Mouse (Mus musculus) lung, postnatal 25 days (tissue): ENCODE data around the gene Tcf23.

Source experiments
- DNase-seq: peaks from one replicate; pipeline ENCODE4 v3.0.0; 2022; ENCODE audit warnings: low spot score

The Tcf23 gene

DNA sequence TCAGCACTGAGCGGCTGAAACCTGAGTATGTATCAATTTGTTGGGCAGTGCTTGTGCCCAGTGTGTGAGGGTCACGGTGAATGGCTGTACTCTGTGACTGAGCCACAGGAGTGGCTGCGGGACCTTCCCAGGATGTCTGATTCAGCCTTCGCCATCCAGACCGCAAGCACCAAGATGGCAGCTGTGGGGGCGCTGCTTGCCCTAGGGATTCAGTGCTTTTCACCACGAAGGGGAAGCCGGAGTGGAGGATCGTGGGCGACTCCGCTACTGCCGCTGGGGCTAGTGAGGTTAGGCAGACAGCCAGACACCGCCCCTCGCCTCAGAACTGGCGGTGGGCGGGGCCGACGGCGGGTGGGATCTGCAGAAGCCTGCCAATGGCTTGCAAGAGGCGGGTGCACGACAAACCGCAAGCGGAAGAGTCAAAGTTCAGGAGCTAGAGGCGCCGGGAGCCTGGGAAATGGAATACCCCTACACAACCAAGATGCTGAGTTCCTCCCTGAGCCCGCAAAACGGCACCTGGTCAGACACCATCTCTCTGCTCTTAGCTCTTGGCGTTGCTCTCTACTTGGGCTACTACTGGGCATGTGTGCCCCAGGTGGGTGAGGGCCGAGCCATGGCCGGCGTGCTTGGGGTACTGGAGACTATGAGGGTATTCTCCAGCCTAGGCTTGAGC is 18.7 kb upstream of the Tcf23 start:
- peak; percentile 93 for DNase-seq

DNA sequence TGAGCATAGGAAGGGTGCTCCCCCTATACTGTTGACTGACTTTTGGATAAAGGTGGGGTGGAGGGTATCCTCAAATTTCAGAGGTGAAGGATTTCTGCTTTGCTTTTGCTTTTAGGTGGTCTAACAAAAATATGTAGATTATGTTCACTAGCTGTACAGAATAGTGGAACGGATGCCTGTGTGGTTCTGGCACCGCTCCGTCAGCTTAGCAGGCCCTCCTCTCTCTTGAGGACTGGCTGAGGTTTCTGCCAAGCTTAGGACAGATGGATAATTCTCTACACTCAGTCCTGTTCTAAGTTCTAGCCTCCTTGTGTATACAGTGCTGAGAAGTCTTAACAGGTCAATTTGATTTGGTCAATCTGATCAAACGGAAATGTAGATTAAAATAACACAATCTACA is 18.0 kb upstream of the Tcf23 start:
- no peak for DNase-seq

- no peak for DNase-seq
These were observed 17.5 kb upstream of the Tcf23 start for GRCm38 (mm10) chr5:30950922-30951321.

DNA sequence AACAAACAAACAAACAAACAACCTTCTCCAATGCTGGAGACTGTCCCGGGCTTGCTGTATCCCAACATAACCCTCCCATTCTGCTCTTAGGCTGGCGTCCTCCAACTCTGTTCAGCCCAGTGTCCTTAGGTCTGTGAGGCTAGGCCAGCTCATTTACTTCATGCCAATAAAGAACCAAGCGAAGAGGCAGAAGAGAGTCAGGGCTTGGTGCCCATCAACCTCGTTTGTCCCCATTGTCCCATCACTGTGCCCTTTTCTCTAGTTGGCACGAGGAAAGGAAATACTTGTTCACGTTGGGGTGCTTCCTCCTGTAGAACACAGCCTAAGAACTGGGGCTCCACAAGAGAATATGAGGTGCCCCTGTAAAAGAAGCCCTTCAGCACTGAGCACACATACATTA is 16.8 kb upstream of the Tcf23 start:
- DNase-seq = no peak

- DNase-seq = no peak
These were observed 15.9 kb upstream of the Tcf23 start for GRCm38 (mm10) chr5:30952551-30952950.

DNA sequence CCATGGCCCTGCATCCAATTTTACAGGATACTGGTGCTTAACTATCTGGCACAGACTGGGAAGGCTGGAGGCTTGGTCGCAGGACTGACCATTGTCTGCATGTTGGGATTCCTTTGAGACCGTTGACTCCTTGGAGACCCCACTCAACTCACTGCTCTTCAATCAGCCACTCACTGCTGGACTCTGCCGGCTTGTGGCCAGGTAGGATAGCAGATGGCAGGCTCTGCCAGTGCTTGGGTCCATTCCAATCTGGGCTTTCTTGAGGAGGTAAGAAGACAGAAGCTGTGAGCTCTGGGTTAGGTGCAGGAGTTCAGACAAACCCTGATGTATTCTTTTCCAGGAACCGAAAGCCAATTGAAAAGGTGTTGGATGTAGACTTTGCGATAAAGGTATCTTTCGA is 14.4 kb upstream of the Tcf23 start:
- no peak for DNase-seq

DNA sequence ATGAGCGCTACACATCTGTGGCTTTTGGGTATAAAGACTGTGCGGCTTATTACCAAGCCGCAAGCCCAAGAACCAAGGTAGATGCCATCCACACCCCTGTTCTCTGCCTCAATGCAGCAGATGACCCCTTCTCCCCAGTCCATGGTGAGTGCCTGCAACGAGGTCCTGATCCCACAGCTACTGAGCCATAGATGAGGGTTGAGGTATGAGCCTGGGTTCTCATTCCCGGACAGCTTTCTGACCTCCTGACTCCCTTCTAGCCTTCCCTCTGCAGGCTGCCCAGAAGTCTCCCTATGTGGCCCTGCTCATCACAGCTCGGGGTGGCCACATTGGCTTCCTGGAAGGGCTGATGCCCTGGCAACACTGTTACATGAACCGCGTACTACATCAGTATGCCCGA is 13.9 kb upstream of the Tcf23 start:
- DNase-seq = no peak

- no peak for DNase-seq
These were observed 12.7 kb upstream of the Tcf23 start for GRCm38 (mm10) chr5:30955751-30956150.

DNA sequence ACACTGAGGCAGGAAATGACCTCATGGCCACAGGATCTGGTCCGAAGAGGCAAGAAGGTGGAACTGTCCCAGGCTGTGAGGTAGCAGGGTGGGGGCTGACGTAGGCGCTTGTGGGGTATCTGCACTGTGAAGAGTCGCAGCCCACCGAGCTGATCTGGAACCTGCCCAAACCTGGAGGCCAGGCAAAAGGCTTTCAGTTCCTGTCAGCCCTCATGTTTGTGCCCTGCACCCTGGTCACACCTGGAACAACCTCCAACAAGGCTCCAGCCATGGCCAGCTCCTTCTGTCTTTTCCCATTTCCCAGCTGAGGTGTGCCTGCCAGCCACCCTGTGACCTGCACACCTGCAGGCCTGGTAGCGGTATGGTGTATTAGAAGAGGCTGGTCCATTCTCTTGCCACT is 10.6 kb upstream of the Tcf23 start:
- DNase-seq = no peak

- DNase-seq = no peak
These were observed 9.1 kb upstream of the Tcf23 start for GRCm38 (mm10) chr5:30959198-30959854.

DNA sequence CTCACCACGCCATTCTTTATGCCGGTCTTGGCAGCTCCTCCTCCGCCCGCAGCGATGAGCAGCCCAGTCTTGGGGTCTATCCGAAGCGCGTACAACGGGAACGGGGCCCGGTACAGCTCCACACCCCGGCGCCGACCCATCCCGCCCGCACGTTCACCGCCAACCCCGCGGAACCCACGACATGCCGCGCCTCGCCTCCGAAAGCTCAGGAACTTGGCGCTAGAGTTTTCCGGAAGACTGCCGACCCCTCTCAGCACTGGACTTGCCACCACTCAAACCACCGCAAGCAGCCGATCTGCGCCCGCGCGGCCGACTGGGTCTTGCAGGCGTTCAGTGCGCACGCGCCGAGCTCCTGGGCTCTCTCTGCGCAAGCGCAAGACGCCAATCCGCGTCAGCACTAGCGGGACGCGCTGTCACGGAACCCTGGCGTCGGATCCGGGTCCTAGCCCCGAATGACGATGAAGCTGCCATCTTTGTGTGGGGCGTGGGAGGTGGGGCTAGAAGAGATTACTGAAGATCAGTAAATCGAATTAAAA is 8.4 kb upstream of the Tcf23 start, which contains the start of gene Preb:
Gene Preb (minus strand): TSS at position 396 of the 536 bp plus-strand sequence.
- DNase-seq = peak; percentile 98

GRCm38 (mm10) chr5:30960814-30961213 is 7.6 kb upstream of the Tcf23 start:
- DNase-seq = no peak

DNA sequence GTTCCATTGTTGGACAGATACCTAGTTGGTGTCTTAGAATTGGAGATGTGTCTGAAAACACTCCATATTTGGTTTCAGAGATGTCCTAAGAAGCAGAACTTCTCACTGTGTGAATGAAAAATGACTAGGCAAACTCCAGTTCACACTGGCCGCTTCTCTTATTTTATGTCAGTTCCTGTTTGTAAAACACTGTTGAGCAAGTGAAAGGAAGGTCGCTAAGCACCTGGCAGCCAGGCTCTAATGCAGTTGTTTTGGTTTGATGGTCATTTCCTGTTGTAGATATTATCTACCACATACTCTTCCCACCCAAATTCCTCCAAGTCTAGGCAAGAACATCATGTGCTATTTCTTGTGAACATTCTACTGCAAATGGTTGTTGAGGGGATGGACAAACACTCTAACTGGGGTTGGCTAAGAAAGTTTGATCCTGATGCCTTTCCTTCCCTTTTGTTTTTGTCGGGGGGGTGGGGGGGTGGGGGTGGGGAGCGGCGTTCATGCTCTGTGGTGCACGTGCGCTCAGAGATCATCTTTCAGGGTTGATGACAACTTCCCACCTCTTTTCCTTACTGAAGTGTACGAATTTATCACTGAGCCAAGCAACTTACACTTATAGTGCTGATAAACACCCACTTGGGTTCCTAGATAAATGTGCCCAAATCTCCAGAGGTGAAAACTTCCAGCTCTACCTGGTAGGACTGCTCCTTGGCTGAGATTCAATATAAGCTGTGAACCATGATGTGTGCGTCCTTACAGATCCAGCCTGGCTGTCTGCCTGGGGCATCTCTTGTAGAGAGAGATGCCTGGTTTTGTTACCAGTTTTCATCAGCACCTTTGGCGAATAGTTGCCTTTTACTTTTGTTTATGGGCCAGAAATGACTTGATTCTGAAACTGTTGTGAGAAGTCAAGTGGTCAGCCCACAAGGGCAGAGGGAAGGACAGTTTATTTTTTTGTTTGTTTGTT is 6.6 kb upstream of the Tcf23 start:
- peak; percentile 55 for DNase-seq

- DNase-seq = no peak
These were observed 4.5 kb upstream of the Tcf23 start for GRCm38 (mm10) chr5:30963916-30964315.

DNA sequence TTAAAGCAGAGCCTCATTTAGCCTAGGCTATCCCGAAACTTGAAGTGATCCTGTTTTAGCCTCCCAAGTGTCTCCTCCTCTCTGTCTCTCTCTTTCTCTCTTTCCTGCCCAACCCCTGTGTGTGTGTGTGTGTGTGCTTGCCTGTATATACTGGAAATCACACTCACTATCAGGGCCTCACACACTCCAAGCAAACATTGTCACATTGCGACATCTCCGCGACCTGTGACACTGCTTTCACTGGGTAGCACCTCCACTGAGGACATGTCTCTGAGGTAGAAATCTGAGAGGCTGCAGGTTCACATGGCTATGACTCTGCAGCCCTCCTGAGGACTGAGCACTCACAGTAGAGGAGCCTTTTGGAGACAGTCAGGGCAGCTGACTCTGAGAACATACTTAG is 2.3 kb upstream of the Tcf23 start:
- no peak for DNase-seq

GRCm38 (mm10) chr5:30969440-30969839 is 978 bp downstream of the Tcf23 start:
- no peak for DNase-seq

GRCm38 (mm10) chr5:30974870-30975656 is 6.6 kb downstream of the Tcf23 start:
- DNase-seq = no peak

DNA sequence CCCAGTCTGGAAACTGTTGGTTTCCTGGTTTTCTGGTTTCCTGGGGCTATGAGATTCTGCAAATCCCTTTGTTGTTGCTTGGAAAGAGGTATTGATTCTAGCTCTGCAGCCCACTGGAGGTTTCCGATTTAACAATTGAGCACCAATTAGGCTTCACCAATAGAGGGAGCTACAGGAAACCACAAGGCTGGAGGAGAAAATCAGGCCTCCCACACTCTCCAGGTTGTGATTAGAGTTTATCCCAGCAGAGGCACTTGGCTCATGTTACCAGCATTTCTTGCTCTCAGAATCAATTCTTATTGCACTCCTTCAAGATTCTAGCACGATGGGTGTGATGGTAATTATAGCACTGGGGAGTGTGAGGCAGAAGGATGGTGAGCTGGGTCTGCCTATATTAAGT is 13.9 kb downstream of the Tcf23 start:
- no peak for DNase-seq

DNA sequence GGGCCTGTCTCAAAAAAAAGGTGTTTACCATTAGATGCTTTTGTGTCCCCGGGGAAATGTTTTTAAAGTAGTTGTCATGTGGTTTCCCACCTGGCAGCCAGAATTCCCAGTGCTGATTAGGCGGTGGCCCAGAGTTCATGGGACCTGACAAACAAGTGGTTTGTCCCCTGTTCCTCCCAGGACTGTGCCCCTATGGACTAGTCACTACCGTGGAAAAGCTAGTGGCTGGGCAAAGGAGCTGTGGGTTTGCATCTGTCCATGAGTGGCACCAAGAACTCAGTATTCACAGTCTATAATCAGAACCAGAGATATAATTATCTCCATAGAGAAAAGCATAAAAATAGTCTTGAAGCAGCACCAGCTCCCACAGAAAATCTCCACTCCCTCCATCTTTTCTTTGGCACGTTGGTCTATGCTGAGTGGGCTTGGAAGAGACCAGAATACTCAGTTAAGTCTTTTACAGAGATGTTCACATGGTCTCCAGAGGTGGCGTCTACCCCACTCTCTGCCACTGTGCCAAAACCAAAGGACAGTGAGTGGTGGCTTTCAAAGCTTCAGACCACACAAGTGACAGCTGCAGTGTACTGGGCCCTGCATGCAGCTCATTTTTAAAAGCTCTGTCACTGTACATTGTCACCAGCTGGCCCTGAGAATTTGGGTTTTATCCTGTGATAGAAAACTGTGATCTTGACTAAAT is 24.7 kb downstream of the Tcf23 start:
- DNase-seq = no peak

DNA sequence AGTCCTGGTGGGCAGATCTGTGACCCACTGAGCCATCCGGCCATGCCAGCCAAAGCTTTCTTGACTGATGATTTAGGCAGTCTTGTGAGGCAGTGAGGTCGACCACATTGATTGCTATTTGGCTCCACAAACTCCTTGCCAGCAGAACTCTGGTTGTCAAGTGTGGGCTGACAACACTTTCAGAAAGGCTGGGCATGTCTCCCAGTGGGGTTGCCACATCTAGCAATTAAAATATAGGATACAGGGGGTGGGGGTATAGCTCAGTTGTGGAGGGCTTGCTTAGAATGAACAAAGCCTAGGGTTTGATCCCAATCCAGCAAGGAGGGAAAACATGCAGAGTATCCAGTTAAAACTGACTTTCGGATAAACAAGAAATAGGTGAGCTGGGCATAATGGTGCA is 25.6 kb downstream of the Tcf23 start:
- no peak for DNase-seq
